Mouse (Mus musculus) c-Kit-positive CD71-positive TER-119-positive erythroid progenitor cells, embryonic 14.5 days (primary cell): ENCODE measurements around the gene Mrpl52.

ENCODE experiments used
- DNase-seq: peaks from one replicate; pipeline ENCODE4 v3.0.0-alpha.2; 2013; ENCODE audit warnings: low spot score

Gene Mrpl52

DNA sequence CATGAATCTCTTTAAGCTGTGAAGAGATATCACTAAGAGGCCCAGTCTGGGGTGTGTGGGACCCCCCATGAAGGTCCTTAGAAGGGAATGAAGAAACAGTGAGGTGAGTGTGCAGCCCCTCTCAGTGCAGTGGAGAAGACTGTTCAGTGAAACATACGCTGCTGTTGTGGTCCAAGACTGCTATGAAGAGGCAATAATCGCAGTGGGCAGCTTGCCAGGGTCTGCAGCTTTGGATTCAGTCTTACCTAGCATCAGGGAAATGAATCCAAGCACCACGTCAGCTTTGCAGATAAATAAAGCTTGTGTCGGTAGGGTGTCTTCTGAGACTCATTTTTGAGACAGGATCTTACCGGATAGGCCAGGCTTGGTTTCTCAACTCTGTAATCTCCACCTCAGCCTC, 46.0 kb downstream of the Mrpl52 start:
- DNase-seq = no peak

DNA sequence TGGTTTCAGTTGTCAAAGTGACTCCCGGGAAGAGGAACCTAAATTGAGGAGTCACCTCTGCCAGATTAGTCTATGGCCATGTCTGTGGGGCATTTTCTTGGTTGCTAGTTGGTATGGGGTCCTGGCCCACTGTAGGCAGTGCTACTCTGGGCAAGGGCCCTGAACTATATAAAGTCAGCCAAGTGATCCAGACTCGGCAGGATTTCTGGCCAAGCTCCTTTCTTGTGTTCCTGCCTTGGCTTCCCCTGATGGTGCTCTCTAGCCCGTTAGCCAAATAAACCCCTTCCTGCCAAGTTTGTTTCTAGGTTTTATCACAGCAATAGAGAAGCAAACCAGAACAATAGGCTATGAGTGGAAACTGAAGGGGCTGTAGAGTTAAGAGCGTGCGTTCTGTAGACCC, 48.0 kb downstream of the Mrpl52 start:
- DNase-seq = no peak

DNA sequence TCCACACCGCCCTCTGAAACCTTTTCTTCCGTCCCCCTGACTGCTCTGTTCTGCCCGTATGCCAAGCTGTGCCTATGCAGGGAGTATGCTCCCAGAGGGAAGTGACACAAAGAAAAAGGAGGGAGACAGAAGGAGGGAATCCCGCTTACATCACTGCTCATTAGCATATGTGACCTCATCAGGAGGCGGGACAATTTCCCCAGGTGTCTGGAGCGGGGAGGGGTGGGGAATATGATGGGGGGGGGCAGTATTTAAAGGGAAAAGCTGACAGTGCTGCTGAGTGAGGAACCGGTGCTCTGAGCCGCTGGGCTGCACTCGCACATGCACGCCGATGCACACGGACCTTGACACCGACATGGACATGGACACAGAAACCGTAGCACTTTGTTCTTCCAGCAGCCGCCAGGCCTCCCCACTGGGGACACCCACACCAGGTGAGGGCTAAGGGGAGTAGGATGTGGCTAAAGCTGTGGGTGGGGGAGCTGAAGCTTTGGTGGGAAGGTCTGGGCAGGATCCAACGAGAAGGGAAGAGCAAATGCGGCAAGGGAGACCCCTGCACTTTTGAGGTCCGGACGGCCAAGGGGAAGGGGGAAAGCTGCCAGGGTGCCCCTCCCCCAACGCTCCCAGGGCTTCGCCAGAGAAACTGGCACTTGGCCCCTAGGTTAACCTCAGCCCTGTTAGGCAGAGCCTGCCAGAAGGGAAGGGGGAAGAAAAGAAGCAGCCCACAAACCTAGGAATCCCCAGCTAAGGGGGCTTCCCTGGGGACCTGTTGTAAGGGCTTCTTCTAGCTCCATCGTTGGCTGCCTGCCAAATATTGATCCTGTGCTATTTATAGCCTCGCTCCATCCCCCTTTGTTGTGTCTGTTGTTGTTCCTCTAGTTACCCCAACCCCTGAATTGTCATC, 49.5 kb downstream of the Mrpl52 start, which contains the start of gene Rem2:
Rem2 (plus strand) TSS at position 160 of the 904 bp plus-strand sequence.
- no peak for DNase-seq

DNA sequence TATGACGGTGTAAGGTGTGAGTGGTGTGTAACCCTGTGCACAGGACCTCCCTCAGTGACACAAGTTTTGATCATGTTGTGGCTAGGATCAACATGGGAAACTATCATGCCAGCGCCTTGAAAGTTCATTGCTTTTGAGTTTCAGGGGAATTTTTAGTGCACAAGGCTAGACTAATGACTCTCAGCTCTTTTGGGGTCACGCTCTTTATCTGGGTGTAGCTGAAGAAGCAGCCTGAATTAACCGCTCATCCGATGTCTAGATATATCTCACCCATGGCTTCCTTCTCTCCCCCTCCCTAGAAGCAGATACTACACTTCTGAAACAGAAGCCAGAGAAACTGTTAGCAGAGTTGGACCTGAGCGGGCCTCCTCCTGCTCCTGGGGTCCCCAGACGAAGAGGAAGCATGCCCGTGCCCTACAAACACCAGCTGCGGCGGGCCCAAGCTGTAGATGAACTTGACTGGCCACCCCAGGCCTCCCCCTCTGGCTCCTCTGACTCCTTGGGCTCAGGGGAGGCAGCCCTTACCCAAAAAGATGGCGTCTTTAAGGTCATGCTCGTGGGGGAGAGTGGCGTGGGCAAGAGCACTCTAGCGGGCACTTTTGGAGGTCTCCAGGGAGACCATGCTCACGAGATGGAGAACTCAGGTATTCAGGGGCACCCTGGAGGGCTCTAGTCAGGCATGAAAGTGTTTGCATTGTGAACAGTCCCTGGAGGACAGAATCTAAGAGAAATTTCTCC, 50.6 kb downstream of the Mrpl52 start:
- DNase-seq = no peak
